8 mouse cellular contexts compared by ENCODE assay signal in genomic region chr3:82357797-82358524, GRCm38 (mm10). TPM values are rescaled to one million over a fixed set of nuclear protein-coding genes. Genes with fewer than 3 reads are reported as not detected.
DNase-seq lines count a peak whose midpoint lies in the region; ATAC-seq lines count a peak whose summit lies in the region.

Map9 (plus strand) TSS chr3:82358044.

- ATAC-seq in heart, embryonic 12.5 days (ENCODE audit: insufficient number of reproducible peaks, low FRiP score), result peak; percentile 99
- peak; percentile 100 for ATAC-seq in kidney, embryonic 16.5 days (ENCODE audit: low FRiP score, low TSS enrichment)

- peaks cover 4% of the 10 kb centered on the region; the same call in 1 of the 2 replicates for H3K36me3 ChIP-seq in heart, embryonic 12.5 days
- no peaks in the 10 kb centered on the region for H3K36me3 ChIP-seq in kidney, embryonic 16.5 days (ENCODE audit: insufficient read depth, low read length)

- no peak within 1 kb of the TSS for H3K27ac ChIP-seq in heart, embryonic 12.5 days (ENCODE audit: poor library complexity, severe bottlenecking)
- no peak within 1 kb of the TSS for H3K27ac ChIP-seq in kidney, embryonic 16.5 days (ENCODE audit: low read length)

- peak within 1 kb of the TSS; percentile 52 for H3K9ac ChIP-seq in heart, embryonic 12.5 days
- peak within 1 kb of the TSS; percentile 58 for H3K9ac ChIP-seq in kidney, embryonic 16.5 days (replicated peaks; ENCODE audit: low read length)

- DNase-seq in 3T3-L1 (ENCODE audit: low read depth, low spot score) (peak; percentile 100), liver (peak; percentile 83)
- peak; percentile 100 for DNase-seq in brain, adult 2 months (ENCODE audit: low read depth, low spot score)
- peak; percentile 89 for DNase-seq in fat pad, adult 2 months (ENCODE audit: extremely low read depth, low read depth, low spot score)
- DNase-seq in monocyte, adult 2 months (ENCODE audit: low read depth in 1 of 2, low spot score in 2 of 2), result peak; percentile 59 to 78
- peak; percentile 54 to 73 for DNase-seq in spleen, postnatal 14 days (ENCODE audit: low spot score in 2 of 2)

- H3K4me3 ChIP-seq in heart, embryonic 12.5 days, result peak within 1 kb of the TSS; percentile 68
- H3K4me3 ChIP-seq in kidney, embryonic 16.5 days (ENCODE audit: low read length), result peak within 1 kb of the TSS; percentile 75

- H3K4me1 ChIP-seq in heart, embryonic 12.5 days (replicated peaks), result no peaks in the 10 kb centered on the region
- peaks cover 6% of the 10 kb centered on the region; the same call in 1 of the 2 replicates for H3K4me1 ChIP-seq in kidney, embryonic 16.5 days (ENCODE audit: insufficient read depth, low read length)

- under 1% methylated on average over 54 of the region's 54 CpGs for WGBS in heart, embryonic 12.5 days
- WGBS in kidney, embryonic 16.5 days, result 0% methylated on average over 40 of the region's 54 CpGs

- H3K4me2 ChIP-seq in heart, embryonic 12.5 days, result peak within 1 kb of the TSS; percentile 78
- H3K4me2 ChIP-seq in kidney, embryonic 16.5 days (replicated peaks; ENCODE audit: low read depth, low read length), result peak within 1 kb of the TSS; percentile 77

- no peaks in the 10 kb centered on the region for H3K27me3 ChIP-seq in heart, embryonic 12.5 days (replicated peaks)
- H3K27me3 ChIP-seq in kidney, embryonic 16.5 days (ENCODE audit: insufficient read depth, low read length), result no peaks in the 10 kb centered on the region

- H3K9me3 ChIP-seq in heart, embryonic 12.5 days (replicated peaks), result no peaks in the 10 kb centered on the region
- no peaks in the 10 kb centered on the region for H3K9me3 ChIP-seq in kidney, embryonic 16.5 days (ENCODE audit: low read length)

RNA-seq across cellular contexts. Expression of gene Map9, which starts in this region (rescaled TPM):
- polyA plus RNA-seq in heart, embryonic 12.5 days (2016; fragmentation: Nextera tagmentation; extraction: Ambion mirVana), result 5.7 and 7.0 TPM in 2 replicates
- 6.9 and 7.4 TPM in 2 replicates for polyA plus RNA-seq in kidney, embryonic 16.5 days (2015; fragmentation: Nextera tagmentation; extraction: Ambion mirVana)
